ENCODE assay signal across 11 mouse cellular contexts in genomic region chr9:68923128-68923601, GRCm38 (mm10).
DNase-seq lines count a peak whose midpoint lies in the region; ATAC-seq and TF ChIP-seq lines count a peak whose summit lies in the region.
"Had no signal": no experiment of that assay in that cellular context is flagged by ENCODE, and none has a peak within 500 bp of the region (broad histone marks: within the 10 kb centered on the region; RNA-seq: fewer than 3 reads in every experiment).

No protein-coding gene starts in this region.

- TF ChIP-seq CTCF in lung, adult 2 months (IDR thresholded peaks at IDR 0.05; ENCODE audit: insufficient read depth, low read length): no peak

- DNase-seq in cerebellum, adult 9-10 months: no peak
- DNase-seq in layer of hippocampus, adult 11-12 months (ENCODE audit: low spot score): peak; percentile 29
- DNase-seq in layer of hippocampus, adult 9-10 months (ENCODE audit: low spot score): no peak
- DNase-seq in forebrain, embryonic 14.5 days (ENCODE audit: low spot score): peak; percentile 65
- DNase-seq in lung, adult 2 months: no peak
- no peak for DNase-seq in adipocyte (ENCODE audit: low spot score)
- DNase-seq: adrenal gland, postnatal 10 days; kidney, postnatal 25 days had no signal

- H3K4me1 ChIP-seq in forebrain, embryonic 14.5 days (ENCODE audit: control insufficient read depth, insufficient read depth, low read length): peaks cover 5% of the 10 kb centered on the region; the same call in 1 of the 2 replicates
- peaks cover 5% of the 10 kb centered on the region; the same call in 1 of the 2 replicates for H3K4me1 ChIP-seq in midbrain, embryonic 16.5 days (ENCODE audit: control insufficient read depth, insufficient read depth, low read length)
- no peaks in the 10 kb centered on the region for H3K4me1 ChIP-seq in lung, adult 2 months (ENCODE audit: control insufficient read depth, insufficient read depth, low read length)

- H3K4me3 ChIP-seq in forebrain, embryonic 14.5 days (ENCODE audit: low read depth, low read length): no peak overlapping the region
- no peak overlapping the region for H3K4me3 ChIP-seq in midbrain, embryonic 16.5 days (ENCODE audit: low read depth, low read length)
- no peak overlapping the region for H3K4me3 ChIP-seq in lung, adult 2 months (replicated peaks; ENCODE audit: extremely low read depth, low read depth, low read length)

- H3K4me2 ChIP-seq in forebrain, embryonic 14.5 days (ENCODE audit: low read length): no peak overlapping the region
- H3K4me2 ChIP-seq in midbrain, embryonic 16.5 days (ENCODE audit: low read length): no peak overlapping the region

- no peaks in the 10 kb centered on the region for H3K36me3 ChIP-seq in forebrain, embryonic 14.5 days (ENCODE audit: control insufficient read depth, insufficient read depth, low read length)
- H3K36me3 ChIP-seq in midbrain, embryonic 16.5 days (ENCODE audit: control insufficient read depth, insufficient read depth, low read length): no peaks in the 10 kb centered on the region

- no peak overlapping the region for H3K9ac ChIP-seq in forebrain, embryonic 14.5 days (ENCODE audit: low read length)
- no peak overlapping the region for H3K9ac ChIP-seq in midbrain, embryonic 16.5 days (ENCODE audit: low read depth, low read length)

- 0 out of 2 replicates have a peak, but pooled peaks have one; percentile 20 for ATAC-seq in cerebellum, adult (ENCODE audit: insufficient number of reproducible peaks, low FRiP score, low TSS enrichment)
- ATAC-seq in forebrain, embryonic 14.5 days: peak; percentile 68
- peak; percentile 73 for ATAC-seq in midbrain, embryonic 16.5 days
- ATAC-seq: inflammation-experienced regulatory T-cells, adult 6 months had no signal

- WGBS in forebrain, embryonic 14.5 days: 34% methylated on average over 12 of the region's 12 CpGs
- 53% methylated on average over 12 of the region's 12 CpGs for WGBS in midbrain, embryonic 16.5 days
- WGBS in lung, adult 2 months: 90% methylated on average over 12 of the region's 12 CpGs

- no peak for TF ChIP-seq POLR2A in lung, adult 2 months (IDR thresholded peaks at IDR 0.05; ENCODE audit: borderline replicate concordance, extremely low read depth, low read depth, low read length)

- no peaks in the 10 kb centered on the region for H3K9me3 ChIP-seq in forebrain, embryonic 14.5 days (replicated peaks; ENCODE audit: control insufficient read depth, low read length)
- no peaks in the 10 kb centered on the region for H3K9me3 ChIP-seq in midbrain, embryonic 16.5 days (replicated peaks; ENCODE audit: control insufficient read depth, low read length, poor library complexity, severe bottlenecking)

- H3K27ac ChIP-seq in forebrain, embryonic 14.5 days (ENCODE audit: low read depth, low read length): no peak overlapping the region
- peak overlapping the region; percentile 22; the same call in 1 of the 2 replicates for H3K27ac ChIP-seq in midbrain, embryonic 16.5 days (ENCODE audit: low read length)

- H3K27me3 ChIP-seq in forebrain, embryonic 14.5 days (replicated peaks; ENCODE audit: control insufficient read depth, insufficient read depth, low read length): no peaks in the 10 kb centered on the region
- no peaks in the 10 kb centered on the region for H3K27me3 ChIP-seq in midbrain, embryonic 16.5 days (ENCODE audit: control insufficient read depth, insufficient read depth, low read depth, low read length)

Comparison
In these comparisons a context has a peak if more than half of its experiments do, and no peak if none do; other contexts are left out.
1. DNase-seq: peak in layer of hippocampus, adult 11-12 months (single experiment) and forebrain, embryonic 14.5 days (single experiment); none in cerebellum, adult 9-10 months (single experiment), layer of hippocampus, adult 9-10 months (single experiment), lung, adult 2 months (single experiment) and adipocyte (single experiment).
2. ATAC-seq: peak in every context shown above with its lines; median percentile 73 in midbrain, embryonic 16.5 days; 68 in forebrain, embryonic 14.5 days; 20 in cerebellum, adult.